Mouse (Mus musculus): Measurements from ENCODE around the gene Snapin. TPM values are rescaled to one million over a fixed set of nuclear protein-coding genes. Genes with fewer than 3 reads are reported as not detected.
A peak's percentile ranks its signal among the peaks of the same experiment; 100 is the strongest.

Snapin gene
- 10 to 100 TPM; 59.5 to 62.6 TPM for total RNA-seq (2021)

DNA sequence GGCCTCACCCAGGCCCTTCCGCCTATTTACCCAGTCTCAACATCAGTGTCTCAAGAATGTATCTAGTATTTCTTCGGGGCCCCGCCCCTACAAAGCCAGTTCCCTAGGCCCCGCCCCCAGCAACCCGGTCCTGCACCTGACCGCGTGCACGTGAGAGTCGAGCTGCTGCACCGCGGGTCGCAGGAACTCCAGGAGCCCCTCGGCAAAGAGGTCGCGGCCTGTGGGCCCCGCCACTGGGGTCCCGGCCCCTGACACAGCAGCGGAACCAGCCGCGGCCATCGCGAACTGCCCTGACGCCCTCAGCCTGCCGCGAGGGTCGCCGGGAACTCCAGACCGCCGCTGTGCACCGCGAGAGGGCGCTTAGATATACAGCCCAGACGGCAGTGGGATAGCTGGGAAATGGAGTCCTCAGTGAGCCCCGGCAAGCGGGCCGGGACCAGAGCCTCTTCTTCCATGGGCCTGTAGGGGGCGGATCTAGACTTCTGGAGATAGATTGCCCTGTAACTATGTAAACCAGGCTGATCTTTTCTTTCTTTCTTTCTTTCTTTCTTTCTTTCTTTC is at the start of gene Snapin:
Gene Snapin (minus strand): TSS at position 338 of the 561 bp plus-strand sequence.
- intact Hi-C loops (cut with DNase I): loop anchor here (1.0 to 5.0 kb wide), 3 partner anchors 14 to 217 kb away; partner anchors contain the start of gene Ilf2
- peak; percentile 91 for DNase-seq (ENCODE audit: low spot score)

DNA sequence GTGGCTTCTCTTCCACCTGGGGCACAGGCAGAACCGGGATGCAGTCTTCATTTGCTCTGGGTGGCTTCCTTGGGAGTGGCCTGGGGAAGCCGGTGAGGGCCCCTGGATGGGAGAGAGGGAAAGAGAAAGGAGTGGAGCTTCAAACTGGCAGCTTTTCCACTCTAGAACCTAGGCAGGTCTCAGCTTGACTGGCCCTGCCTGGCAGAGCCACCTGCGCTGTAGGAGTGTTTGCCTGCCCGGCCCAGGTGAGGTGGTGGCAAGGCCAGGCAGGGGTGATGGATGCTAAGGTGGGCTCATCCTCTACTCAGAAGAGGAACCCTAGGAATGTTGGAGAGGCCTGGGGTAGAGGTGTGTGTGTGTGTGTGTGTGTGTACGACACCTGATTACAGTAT is 47.1 kb upstream of the Snapin start:
- DNase-seq (ENCODE audit: low spot score): no peak
- intact Hi-C loops (cut with DNase I): no loop called here

DNA sequence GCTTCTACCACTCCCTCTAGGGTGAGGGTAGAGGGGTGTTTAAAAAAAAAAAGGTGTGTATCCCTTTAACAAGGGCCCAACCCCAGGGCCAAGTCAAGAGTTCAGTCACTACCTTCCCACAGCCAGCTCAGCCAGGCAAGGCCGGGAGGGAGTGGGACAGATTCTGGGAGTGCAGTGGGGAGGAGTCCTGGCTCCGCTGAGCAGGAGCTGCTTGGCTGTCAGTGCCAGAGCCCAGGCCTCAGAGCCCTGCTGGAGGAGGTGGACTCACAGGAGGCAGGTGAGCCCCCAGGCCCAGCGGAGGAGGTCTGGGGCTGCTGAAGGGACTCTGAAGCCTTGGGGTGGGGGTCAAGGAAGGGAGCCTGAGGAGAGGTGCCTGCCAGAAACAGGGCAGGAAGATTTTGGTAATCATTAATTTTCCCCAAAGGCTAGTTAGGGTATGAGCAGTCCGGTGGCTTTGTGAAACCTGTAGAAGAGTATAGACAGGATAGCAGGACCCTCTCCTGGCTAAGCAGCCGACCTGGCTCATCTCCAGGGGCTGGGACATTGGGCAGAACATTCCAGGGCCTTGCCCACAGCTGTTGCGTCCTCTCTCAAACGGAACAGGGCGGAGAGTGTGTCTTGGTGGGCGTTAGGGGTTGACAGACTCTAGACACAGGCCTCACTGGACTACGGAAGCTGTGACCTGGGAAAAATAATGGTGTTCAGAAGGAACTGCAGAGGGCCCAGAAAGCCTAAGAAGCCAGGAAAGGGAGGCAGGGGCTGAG is 46.5 kb upstream of the Snapin start, which contains the start of gene S100a16:
Gene S100a16 (plus strand): TSS at position 114 of the 764 bp plus-strand sequence.
- intact Hi-C loops (cut with DNase I): no loop called here
- peak; percentile 79 for DNase-seq (ENCODE audit: low spot score)

DNA sequence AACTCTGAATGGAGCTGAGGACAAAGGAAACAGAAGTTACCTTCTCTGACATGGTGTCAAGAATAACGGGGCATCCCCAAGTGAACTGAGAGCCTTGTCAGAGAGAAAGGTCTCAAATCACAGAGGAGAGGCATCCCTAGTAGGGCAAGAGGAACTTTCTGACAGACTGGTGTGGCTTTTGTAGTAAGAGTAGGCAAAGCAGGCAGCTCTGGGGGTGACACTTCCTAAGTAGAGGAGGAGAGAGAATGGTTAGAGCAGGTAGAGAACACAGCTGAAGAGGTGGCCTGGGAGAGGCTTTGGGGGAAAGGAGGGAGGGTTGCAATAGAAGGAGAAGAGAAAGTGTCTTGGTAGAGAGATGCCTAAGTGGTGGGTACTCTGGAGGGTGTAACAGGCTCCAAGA is 44.6 kb upstream of the Snapin start:
- intact Hi-C loops (cut with DNase I): no loop called here
- no peak for DNase-seq (ENCODE audit: low spot score)

DNA sequence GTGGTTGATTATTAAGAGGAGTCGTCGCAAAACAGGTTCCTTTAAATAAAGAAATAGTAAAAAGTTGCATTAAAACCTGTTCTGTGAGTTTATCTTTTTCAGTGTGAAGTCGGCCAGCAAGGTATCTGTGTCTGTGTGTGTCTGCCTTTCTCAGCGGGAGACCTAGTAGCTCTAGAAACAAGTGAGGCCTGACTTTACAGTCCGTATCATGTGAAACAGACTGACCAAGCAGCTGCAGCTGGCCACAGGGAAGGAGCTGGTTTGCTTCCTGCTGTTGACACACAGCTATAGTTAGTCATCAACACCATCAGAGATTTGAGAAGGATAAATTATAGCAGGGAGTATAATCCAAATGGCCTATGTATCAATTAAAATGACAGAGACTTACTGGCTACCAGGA is 40.9 kb upstream of the Snapin start:
- DNase-seq (ENCODE audit: low spot score): no peak
- intact Hi-C loops (cut with DNase I): no loop called here

DNA sequence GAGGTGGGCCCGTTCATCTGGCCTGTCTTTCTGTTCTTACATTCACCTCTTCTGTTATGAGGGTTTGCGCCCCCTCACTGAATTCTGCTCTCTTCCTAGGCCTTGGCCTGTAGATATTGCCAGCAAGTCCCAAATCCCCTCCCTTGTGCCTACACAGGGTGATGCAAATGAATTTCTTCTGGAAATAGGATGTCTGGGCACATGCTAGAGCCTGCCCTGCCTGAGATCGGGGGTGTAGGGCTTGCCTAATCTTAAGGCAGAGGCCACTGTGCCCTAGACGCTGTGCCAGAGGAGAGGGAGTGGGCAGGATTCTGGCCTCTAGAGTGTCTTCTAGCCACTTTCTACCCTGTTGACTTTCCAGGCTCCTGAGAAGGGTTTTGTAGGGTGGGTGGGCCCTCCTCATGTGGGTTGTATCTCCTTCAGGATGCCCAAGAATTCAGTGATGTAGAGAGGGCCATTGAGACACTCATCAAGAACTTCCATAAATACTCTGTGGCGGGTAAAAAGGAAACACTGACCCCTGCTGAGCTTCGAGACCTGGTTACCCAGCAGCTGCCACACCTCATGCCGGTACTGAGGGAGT is 36.5 kb upstream of the Snapin start:
- intact Hi-C loops (cut with DNase I): no loop called here
- no peak for DNase-seq (ENCODE audit: low spot score)

DNA sequence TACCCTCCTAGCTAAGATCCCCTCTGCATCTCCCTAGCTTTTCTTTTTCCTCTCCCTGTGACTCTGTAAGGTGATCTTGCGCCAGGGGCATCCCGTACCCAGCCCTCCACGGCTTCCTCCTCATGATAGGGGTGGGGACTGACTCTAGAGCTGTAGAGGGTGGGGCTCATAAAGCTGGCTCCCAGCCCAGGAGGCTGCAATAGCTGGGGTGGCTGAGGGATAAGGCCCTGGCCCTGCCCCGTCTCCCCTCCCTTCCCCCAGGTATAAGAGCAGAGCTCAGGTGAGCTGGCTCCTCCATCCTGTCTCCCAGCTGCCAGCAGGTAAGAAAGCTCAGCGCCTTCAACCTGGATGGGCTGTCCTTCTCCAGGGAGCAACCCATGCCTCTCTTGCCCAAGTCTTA is 35.7 kb upstream of the Snapin start, which contains the start of gene S100a14:
Gene S100a14 (plus strand): TSS at position 277 of the 400 bp plus-strand sequence.
- no peak for DNase-seq (ENCODE audit: low spot score)
- intact Hi-C loops (cut with DNase I): no loop called here

DNA sequence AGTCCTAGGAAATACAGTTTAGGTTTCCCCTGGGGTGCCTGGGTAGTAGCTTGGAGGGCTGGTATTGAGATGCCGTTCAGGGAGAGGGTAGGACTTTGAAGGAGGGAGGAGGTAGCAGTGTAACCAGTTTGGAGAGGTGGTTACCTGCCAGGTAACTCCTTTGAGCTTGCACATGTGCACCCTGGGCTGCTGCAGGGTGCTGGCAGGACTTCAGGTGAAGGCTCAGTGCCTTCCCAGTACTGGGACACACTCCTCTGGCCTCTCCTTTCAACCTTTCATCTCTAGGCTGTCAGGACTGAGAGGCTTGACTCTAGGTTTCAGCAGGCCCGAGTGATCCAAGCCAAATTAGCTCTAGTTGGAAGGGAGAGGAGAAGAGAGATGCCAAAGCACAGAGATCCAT is 35.2 kb upstream of the Snapin start:
- DNase-seq (ENCODE audit: low spot score): no peak
- intact Hi-C loops (cut with DNase I): no loop called here

DNA sequence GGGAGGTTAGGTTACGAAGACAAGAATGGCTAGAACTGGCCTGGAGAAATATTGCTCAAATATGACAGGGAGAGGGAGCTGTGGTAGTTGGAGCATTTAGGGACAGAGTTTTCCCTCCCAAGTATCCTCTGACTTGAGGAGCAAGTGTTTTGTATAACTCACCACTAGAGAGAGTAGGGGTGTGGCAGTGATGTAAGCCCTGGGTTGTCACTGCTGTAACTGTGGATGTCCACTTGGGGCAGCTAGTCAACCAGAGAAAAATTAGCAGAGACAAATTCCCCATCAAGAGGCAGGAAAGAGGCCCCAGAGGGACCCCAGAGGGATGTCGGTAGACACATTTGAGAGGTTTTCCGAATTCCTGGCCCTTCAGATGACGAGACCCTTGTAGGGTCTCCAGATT is 34.6 kb upstream of the Snapin start:
- peak; percentile 54 for DNase-seq (ENCODE audit: low spot score)
- intact Hi-C loops (cut with DNase I): loop anchor here (1.0 to 2.0 kb wide), 3 partner anchors 59 to 128 kb away; no protein-coding TSS in a partner anchor

DNA sequence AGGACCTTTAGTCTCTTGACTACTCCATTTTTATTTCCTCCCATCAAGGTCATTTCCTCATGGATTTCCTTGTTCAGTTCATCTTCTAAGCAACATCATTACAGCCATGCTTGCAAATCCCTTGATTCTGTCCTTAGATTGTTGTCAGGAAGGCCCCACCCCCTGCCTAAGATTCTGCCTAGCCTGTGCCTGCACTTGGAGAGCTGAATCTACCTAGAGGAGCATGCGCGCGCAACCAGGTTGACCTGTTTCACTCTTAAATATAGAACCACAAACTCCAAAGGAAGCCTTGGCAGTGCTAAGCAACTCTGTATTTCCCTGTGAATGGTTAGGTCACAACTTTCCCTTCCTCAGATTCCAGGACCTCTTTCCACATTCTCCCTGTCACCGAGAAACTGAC is 26.9 kb upstream of the Snapin start:
- intact Hi-C loops (cut with DNase I): no loop called here
- DNase-seq (ENCODE audit: low spot score): no peak

DNA sequence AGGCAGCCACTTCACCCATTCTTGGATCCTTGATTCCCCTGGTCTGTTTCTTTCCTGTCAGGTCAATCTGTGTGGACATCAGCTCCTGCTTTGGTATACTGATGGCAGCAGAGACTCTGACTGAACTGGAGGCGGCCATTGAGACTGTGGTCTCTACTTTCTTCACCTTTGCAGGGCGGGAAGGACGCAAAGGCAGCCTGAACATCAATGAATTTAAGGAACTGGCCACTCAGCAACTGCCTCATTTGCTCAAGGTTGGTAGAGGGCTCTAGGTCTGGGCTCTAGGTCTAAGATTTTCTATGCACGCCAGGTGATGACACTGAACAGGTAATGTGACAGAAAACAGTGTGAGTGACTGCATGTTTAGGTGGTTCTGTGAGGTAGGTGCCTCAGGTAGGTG is 25.0 kb upstream of the Snapin start:
- intact Hi-C loops (cut with DNase I): no loop called here
- no peak for DNase-seq (ENCODE audit: low spot score)

DNA sequence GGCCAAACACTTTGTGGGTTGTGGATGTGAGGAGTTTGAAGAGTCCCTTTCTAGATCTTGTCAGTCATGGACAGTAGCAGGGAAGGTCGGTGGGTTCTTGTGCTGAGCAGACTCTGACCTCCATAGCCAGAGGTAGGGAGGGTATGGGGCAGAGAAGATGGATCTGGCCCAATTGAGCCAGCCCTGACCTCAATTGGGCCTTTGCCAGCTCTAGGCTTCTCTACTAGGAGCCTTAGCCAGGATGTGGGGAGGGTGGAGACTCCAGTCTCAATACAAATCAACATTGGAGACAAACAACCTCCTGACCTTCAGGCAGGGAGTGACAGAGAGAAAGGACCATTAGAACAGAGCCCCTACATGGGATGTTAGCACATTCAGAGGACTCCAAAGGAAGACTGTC is 24.4 kb upstream of the Snapin start:
- intact Hi-C loops (cut with DNase I): no loop called here
- DNase-seq (ENCODE audit: low spot score): no peak

DNA sequence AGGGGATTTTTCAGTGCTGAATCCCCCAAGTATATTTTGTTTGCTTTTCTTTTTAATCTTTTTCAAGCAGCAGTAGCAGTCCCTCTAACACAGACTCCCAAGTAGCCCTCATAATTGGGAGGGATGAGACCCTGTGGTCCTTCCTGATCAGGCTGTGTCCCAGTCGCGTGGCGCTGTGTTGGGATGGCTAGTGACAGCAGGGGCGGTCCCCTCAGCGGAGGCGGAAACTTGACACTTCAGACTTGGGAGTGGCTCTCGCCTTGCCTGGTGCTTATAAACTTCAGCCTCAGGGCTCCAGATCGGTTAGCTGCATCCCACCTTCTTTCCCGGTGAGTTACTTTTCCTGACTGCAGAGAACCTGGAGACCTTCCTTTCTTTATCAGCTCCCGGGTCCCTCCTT is 23.9 kb upstream of the Snapin start:
- intact Hi-C loops (cut with DNase I): loop anchor here (5.0 kb wide), 1 partner anchor 98 kb away; the partner anchor contains the start of gene S100a6

DNA sequence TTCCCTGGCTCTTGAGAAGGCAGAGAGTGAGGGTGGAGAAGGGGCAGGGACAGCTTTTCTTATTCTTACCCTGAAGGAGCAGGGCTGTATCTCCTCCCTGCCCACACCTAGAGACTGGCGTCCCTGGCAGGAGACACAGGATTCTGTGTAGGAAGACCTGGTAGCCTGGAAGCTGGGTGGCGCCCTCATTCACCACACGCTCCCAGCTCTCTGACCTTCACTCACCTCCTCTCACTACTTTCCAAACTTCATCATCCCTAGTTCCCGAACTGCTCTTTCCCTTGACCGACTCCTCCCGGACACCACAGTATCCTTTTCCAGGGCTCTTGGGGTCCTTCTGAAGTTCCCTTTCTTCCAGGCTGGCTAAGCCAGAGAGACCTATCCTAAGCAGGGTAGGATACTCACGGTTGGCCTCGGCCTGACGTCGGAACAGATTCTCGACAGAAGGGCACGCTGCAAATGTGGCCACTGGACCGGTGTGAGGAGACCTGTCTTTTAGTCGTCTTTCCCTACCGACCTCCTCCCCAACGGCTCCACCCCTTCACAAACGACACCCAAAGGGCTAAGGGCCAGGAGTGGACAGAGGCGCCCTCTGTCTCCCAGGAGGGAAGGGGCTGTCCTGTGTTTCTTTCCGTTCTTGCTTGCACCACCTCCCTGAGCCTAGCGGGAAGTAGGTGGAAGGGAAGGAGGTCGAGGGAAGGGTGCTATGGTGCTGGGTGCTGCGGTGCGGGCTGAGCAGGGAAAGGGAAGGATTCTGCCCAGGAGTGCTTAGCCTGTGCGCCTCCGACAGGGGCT is 23.2 kb upstream of the Snapin start, which contains the start of the genes S100a1 and S100a13:
Gene S100a1 (minus strand): TSS at position 597 of the 795 bp plus-strand sequence.
Gene S100a13 (plus strand): TSS at position 640 of the 795 bp plus-strand sequence.
- intact Hi-C loops (cut with DNase I): loop anchor here (5.0 kb wide), 1 partner anchor 98 kb away; the partner anchor contains the start of gene S100a6
- DNase-seq (ENCODE audit: low spot score): peak; percentile 77

More for the DNA sequence above, 23.9 kb upstream of the Snapin start:
- peak; percentile 70 for DNase-seq (ENCODE audit: low spot score)

DNA sequence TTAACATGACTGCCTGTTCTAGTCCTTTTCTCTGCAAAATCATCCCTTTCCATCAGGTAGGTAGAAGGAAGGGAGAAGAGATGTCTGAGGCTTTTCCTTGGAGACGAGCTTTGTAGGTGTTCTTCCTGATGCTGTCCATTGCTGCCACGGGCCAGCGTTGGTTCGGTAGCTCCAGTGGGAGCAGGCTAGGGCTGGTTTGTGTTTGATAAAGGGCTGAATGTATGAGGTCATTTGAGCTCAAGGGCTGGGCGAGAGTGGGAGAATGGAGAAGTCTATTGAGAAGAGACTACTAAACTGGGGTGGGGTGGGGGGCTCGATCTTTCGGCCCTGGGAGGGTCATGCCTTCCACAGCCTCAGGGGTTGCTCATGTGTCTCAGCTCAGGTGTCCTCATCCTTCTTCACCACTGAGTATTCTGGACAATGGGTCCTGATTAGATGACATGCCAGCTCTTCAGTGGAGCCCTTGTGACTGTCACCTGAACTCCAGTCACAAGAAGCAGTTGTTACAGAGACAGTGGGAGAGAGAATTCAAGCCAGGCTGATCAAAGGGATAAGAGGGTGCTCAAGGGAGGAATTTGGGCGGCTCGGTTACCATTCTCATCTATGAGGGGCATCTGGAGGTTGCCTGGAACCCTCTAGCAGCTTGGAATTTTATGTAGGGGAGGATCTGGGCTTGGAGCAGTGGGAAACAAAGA is 22.3 kb upstream of the Snapin start:
- intact Hi-C loops (cut with DNase I): loop anchor here (5.0 kb wide), 1 partner anchor 99 kb away; the partner anchor contains the start of gene S100a6
- no peak for DNase-seq (ENCODE audit: low spot score)

DNA sequence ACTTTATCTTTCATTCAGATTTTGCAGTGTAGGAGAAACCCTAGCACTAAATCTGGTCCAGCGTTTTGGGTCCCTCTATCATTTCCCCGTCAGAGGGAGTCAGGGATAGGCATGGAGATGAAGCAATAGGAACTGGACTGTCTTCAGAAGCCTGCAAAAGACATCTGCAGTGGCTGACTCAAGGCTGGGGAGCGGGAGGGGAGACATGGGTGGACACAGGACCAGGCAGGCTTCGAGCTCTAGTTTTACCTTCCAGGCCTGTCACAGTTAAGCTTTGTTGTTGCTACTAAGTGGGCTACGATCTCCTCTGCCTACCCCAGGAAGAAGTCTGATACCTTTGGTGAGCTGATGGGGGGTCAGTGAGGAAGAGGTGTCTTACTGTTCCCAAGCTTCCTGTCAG is 21.4 kb upstream of the Snapin start:
- no peak for DNase-seq (ENCODE audit: low spot score)
- intact Hi-C loops (cut with DNase I): loop anchor here (5.0 kb wide), 1 partner anchor 100 kb away; the partner anchor contains the start of gene S100a6

DNA sequence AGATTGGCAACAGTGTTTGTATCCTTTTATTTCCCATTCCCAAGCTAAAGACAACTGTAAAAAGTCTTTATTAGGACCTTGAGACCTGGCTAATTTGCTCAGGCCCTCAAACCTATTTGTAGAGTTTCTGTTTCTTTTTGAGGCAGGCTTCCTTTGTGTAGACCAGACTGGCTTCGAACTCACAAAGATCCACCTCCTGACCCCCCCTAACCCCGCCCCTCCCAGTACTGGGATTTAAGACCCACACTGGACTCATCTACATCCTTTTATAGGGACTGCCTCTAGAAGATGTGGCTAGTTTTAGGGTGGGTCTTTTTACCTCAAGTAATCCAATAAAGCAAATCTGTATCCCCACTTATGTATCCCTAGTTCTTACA is 18.9 kb upstream of the Snapin start:
- intact Hi-C loops (cut with DNase I): loop anchor here (5.0 kb wide), 1 partner anchor 103 kb away; the partner anchor contains the start of gene S100a6
- DNase-seq (ENCODE audit: low spot score): no peak

DNA sequence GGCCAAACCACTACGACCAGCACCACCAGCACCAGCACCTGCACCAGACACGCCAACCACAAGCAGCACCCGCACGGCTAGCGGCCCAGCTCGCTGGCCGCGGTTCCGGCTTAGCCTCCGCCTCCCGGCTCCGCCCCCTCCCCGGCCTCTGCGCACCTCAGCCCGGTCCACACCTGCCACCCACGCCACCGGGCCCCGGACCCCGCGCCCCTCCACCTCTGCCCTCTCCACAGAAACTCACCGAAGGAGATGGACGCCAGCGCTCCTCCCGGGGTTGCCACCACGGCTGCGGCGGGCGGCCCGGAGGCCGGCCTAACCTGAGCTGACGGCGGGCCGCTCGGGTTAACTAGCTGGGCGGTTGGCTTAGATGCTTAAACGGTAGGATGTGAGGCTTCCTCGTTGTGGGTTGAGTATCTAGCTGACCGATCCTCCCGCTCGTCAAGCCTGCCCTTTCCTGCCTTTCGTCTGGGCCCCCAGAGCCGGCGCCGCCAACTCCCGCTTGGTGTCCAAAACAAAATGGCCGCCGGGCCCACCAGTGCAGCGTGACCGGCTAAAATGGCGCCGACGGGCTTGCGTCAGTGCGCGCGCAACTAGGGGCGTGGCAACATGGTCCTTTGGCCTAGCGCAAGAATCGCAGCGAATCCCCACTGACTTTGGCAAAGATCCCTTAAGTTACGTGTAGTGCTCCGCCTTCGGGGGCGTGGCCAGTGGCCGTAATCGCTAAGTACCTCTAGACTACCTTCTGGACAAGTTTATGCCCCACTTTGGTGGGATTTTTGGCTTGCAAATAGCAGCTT is 18.3 kb upstream of the Snapin start, which contains the start of gene Chtop:
Gene Chtop (minus strand): TSS at position 549 of the 797 bp plus-strand sequence.
- intact Hi-C loops (cut with DNase I): no loop called here
- peak; percentile 97 for DNase-seq (ENCODE audit: low spot score)

Measured in heart, postnatal 25 days (tissue).